Mouse (Mus musculus): ENCODE measurements at regions not wholly inside any gene's neighbourhood (a gene's known extent, or its start where the extent isn't known, plus 50 kb on each side); places are given as distances from the start of the nearest gene placed in this dataset.

DNA sequence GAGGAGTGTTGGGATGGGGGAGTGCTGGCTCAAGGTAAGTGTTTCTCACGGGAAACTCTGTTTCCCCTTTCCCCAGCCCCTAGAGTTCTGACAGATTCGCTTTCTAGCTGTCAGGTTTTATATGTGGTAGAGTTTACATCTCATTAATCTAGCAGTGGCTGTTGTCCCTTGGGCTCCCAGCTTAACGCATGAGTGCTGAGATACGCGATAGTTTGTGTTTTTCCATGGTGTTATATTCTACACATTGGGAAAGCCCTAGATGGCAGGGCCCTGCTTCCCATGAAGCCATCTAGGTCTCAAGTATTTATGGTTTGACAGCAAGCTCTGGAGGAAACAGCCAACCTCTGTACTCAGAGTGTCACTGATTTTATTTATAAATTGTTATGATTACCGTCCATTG lies 373.8 kb downstream of the Cd83 start:
- Histone ChIP-seq H3K9me3 (ENCODE audit: low read length) (no peaks in the 10 kb centered on the region), H3K27me3 (ENCODE audit: insufficient read depth, low read length) (no peaks in the 10 kb centered on the region), H3K9ac (replicated peaks) (no peak overlapping the region), H3K27ac (ENCODE audit: low read depth) (no peak overlapping the region), H3K4me2 (ENCODE audit: low read depth, low read length) (no peak overlapping the region), H3K4me1 (ENCODE audit: insufficient read depth) (no peaks in the 10 kb centered on the region), H3K36me3 (replicated peaks; ENCODE audit: insufficient read depth, low read length) (no peaks in the 10 kb centered on the region), H3K4me3 (ENCODE audit: low read depth, low read length) (no peak overlapping the region)
- 72% methylated on average over 6 of the region's 6 CpGs for WGBS (ENCODE audit: insufficient replicate concordance)
- ATAC-seq: no peak
- DNase-seq: no peak
- TF ChIP-seq CTCF (IDR thresholded peaks at IDR 0.05; ENCODE audit: low read depth): no peak
- TF ChIP-seq EP300 (IDR thresholded peaks at IDR 0.05; ENCODE audit: low read depth): no peak

DNA sequence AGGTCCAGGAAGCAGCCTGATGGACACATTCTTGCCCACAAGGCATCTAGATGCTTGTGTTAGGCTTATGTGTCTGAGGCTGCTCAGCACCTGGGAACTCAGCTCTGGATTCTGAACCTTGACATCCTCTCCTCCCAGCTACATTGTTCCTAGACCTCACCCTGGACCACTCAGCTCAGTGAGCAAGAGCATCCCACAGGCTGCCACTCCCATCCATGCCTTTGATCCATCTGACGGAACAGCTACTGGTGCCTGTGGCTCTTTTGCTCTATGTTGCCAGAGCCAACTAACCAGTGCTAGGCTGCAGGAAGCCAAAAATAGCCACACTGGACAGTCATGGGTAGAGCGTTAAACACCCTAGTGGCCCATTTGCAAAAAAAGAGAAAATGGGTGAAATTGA lies 374.8 kb downstream of the Cd83 start:
- ATAC-seq: no peak
- Histone ChIP-seq H3K27ac (ENCODE audit: low read depth) (no peak overlapping the region), H3K9ac (replicated peaks) (no peak overlapping the region), H3K9me3 (ENCODE audit: low read length) (no peaks in the 10 kb centered on the region), H3K27me3 (ENCODE audit: insufficient read depth, low read length) (no peaks in the 10 kb centered on the region), H3K4me1 (ENCODE audit: insufficient read depth) (no peaks in the 10 kb centered on the region), H3K4me2 (ENCODE audit: low read depth, low read length) (no peak overlapping the region), H3K4me3 (ENCODE audit: low read depth, low read length) (no peak overlapping the region), H3K36me3 (replicated peaks; ENCODE audit: insufficient read depth, low read length) (no peaks in the 10 kb centered on the region)
- no peak for TF ChIP-seq CTCF (IDR thresholded peaks at IDR 0.05; ENCODE audit: low read depth)
- no peak for TF ChIP-seq EP300 (IDR thresholded peaks at IDR 0.05; ENCODE audit: low read depth)
- 89% methylated on average over 2 of the region's 2 CpGs for WGBS (ENCODE audit: insufficient replicate concordance)
- DNase-seq: no peak

DNA sequence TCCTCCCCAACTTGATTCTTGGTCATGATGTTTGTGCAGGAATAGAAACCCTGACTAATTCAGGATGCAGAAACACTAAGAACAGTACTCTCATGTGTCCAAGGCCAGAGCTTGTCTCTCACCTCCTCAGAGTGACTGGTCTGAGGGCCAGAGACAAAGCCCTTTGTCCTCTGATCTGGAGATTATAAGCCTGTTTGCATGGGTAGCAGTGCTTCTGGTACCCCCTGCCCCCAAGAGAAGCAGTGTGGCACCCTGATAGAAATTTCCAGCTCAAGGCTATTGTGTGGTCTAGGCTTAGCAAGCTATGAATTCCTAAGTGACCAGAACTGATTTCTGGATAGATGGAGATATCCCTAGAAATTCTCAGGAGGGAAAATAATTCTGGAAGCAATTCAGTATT lies 380.2 kb downstream of the Cd83 start:
- Histone ChIP-seq H3K27ac (ENCODE audit: low read depth) (no peak overlapping the region), H3K9me3 (ENCODE audit: low read length) (no peaks in the 10 kb centered on the region), H3K4me2 (ENCODE audit: low read depth, low read length) (no peak overlapping the region), H3K36me3 (replicated peaks; ENCODE audit: insufficient read depth, low read length) (no peaks in the 10 kb centered on the region), H3K4me1 (ENCODE audit: insufficient read depth) (no peaks in the 10 kb centered on the region), H3K27me3 (ENCODE audit: insufficient read depth, low read length) (no peaks in the 10 kb centered on the region), H3K9ac (replicated peaks) (no peak overlapping the region), H3K4me3 (ENCODE audit: low read depth, low read length) (no peak overlapping the region)
- DNase-seq: no peak
- ATAC-seq: no peak
- TF ChIP-seq EP300 (IDR thresholded peaks at IDR 0.05; ENCODE audit: low read depth) (no peak), CTCF (IDR thresholded peaks at IDR 0.05; ENCODE audit: low read depth) (no peak)

DNA sequence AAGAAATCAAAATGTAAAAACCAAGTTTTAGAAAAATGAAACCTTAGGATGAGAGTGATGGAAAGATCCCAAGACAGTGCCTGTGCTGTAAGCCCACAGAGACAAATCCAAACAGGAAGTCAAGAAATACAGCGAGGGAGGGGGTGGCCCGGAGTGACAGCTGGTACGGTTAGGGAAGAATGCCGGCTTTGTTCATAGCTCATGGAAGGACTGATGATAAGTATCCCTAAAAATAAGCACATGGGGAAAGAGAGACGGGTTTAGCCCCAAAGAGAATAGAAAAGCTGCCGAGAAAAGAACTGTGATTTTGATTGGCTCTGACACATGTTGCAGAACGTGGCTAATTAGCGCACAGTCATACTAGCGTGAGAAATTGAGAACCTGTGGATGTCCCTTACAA lies 382.6 kb downstream of the Cd83 start:
- Histone ChIP-seq H3K4me1 (ENCODE audit: insufficient read depth) (no peaks in the 10 kb centered on the region), H3K36me3 (replicated peaks; ENCODE audit: insufficient read depth, low read length) (no peaks in the 10 kb centered on the region), H3K9ac (replicated peaks) (no peak overlapping the region), H3K27me3 (ENCODE audit: insufficient read depth, low read length) (no peaks in the 10 kb centered on the region), H3K4me2 (ENCODE audit: low read depth, low read length) (no peak overlapping the region), H3K9me3 (ENCODE audit: low read length) (no peaks in the 10 kb centered on the region), H3K4me3 (ENCODE audit: low read depth, low read length) (no peak overlapping the region), H3K27ac (ENCODE audit: low read depth) (no peak overlapping the region)
- ATAC-seq (no peak), DNase-seq (no peak)
- no peak for TF ChIP-seq CTCF (IDR thresholded peaks at IDR 0.05; ENCODE audit: low read depth)
- no peak for TF ChIP-seq EP300 (IDR thresholded peaks at IDR 0.05; ENCODE audit: low read depth)
- WGBS (ENCODE audit: insufficient replicate concordance): 63% methylated on average over 9 of the region's 9 CpGs

DNA sequence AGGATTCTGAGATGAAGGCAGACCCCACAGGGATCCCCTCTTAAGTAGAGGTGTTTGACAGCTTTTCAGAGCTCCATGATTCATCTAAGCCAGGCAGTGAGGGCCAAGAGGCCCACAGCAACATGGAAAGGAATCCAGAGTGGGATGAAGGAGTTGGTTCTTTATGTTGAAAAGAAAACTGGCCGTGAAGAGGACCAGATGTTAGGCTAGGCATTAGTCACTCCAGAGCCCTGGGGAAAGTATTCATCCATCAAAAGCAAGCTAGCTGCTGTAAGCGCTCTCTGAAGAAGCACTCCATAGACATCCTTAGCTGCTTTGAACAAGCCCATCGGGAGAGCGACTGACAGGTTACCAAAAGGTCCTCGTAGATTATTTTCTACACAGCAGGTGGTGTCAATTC lies 383.6 kb downstream of the Cd83 start:
- no peak for DNase-seq
- WGBS (ENCODE audit: insufficient replicate concordance): 69% methylated on average over 5 of the region's 5 CpGs
- Histone ChIP-seq H3K36me3 (replicated peaks; ENCODE audit: insufficient read depth, low read length) (no peaks in the 10 kb centered on the region), H3K4me2 (ENCODE audit: low read depth, low read length) (no peak overlapping the region), H3K9me3 (ENCODE audit: low read length) (no peaks in the 10 kb centered on the region), H3K27ac (ENCODE audit: low read depth) (no peak overlapping the region), H3K27me3 (ENCODE audit: insufficient read depth, low read length) (no peaks in the 10 kb centered on the region), H3K9ac (replicated peaks) (no peak overlapping the region), H3K4me3 (ENCODE audit: low read depth, low read length) (no peak overlapping the region), H3K4me1 (ENCODE audit: insufficient read depth) (no peaks in the 10 kb centered on the region)
- TF ChIP-seq CTCF (IDR thresholded peaks at IDR 0.05; ENCODE audit: low read depth) (no peak), EP300 (IDR thresholded peaks at IDR 0.05; ENCODE audit: low read depth) (no peak)
- no peak for ATAC-seq

DNA sequence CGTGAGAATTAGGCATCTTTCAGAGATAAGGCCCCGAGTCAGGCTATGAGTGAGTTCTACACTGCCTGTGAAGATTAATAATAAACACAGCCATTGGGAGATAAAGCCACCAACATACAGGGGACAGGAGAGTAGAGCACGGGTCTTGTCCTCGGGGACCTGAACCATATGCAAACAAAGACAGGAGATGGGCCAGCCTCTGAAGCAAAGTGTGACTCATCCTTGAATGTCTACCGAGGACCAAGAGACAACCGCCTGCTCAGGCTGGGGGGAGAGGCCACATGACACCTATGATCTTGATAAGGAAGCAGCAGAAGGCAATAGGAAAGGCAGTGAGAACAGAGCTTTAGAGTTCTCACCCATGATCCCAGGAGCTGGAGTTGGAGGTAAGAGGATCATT lies 387.1 kb downstream of the Cd83 start:
- Histone ChIP-seq H3K36me3 (replicated peaks; ENCODE audit: insufficient read depth, low read length) (no peaks in the 10 kb centered on the region), H3K27me3 (ENCODE audit: insufficient read depth, low read length) (no peaks in the 10 kb centered on the region), H3K27ac (ENCODE audit: low read depth) (no peak overlapping the region), H3K9ac (replicated peaks) (no peak overlapping the region), H3K4me3 (ENCODE audit: low read depth, low read length) (no peak overlapping the region), H3K9me3 (ENCODE audit: low read length) (no peaks in the 10 kb centered on the region), H3K4me2 (ENCODE audit: low read depth, low read length) (no peak overlapping the region), H3K4me1 (ENCODE audit: insufficient read depth) (no peaks in the 10 kb centered on the region)
- ATAC-seq (no peak), DNase-seq (no peak)
- TF ChIP-seq CTCF (IDR thresholded peaks at IDR 0.05; ENCODE audit: low read depth) (no peak), EP300 (IDR thresholded peaks at IDR 0.05; ENCODE audit: low read depth) (no peak)
- WGBS (ENCODE audit: insufficient replicate concordance): 26% methylated on average over 6 of the region's 6 CpGs

DNA sequence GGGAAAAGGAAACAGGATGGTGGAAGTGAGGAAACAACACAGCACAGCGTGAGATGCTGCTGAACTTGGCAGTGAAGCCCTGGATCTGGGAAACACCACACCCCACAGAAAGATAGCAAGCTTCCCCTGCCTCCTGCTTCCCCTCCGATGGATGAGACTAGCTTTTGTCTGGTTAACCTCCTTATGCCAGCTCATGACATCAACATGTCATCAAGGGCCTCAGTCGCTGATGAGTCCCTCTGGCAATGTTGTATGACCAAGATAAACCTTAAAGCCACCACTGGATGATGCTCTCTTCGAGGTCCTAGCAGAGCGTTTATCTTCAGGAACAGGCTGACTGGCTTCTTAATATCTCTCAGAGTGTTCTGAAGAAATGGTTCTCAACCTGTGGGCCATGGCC lies 388.1 kb downstream of the Cd83 start:
- ATAC-seq (no peak), DNase-seq (no peak)
- no peak overlapping the region for H3K27ac ChIP-seq (ENCODE audit: low read depth)
- H3K4me1 ChIP-seq (ENCODE audit: insufficient read depth): no peaks in the 10 kb centered on the region
- no peaks in the 10 kb centered on the region for H3K36me3 ChIP-seq (replicated peaks; ENCODE audit: insufficient read depth, low read length)
- no peaks in the 10 kb centered on the region for H3K9me3 ChIP-seq (ENCODE audit: low read length)
- TF ChIP-seq EP300 (IDR thresholded peaks at IDR 0.05; ENCODE audit: low read depth): no peak
- no peak overlapping the region for H3K4me3 ChIP-seq (ENCODE audit: low read depth, low read length)
- no peak overlapping the region for H3K4me2 ChIP-seq (ENCODE audit: low read depth, low read length)
- no peak overlapping the region for H3K9ac ChIP-seq (replicated peaks)
- H3K27me3 ChIP-seq (ENCODE audit: insufficient read depth, low read length): no peaks in the 10 kb centered on the region
- WGBS (ENCODE audit: insufficient replicate concordance): 59% methylated on average over 5 of the region's 5 CpGs
